Mouse (Mus musculus) MEL (cell line): ENCODE results near the gene Riok1.

Experiments used
- CHD1 ChIP-seq: IDR thresholded peaks from 2 replicates; pipeline ENCODE4 v1.6.1; 2012; ENCODE audit warnings: low read depth, mild to moderate bottlenecking, inconsistent platforms, low read length, improper control_type of control experiment
- CTCF ChIP-seq, 3 experiments: IDR thresholded peaks in 2 of 3; conservative IDR thresholded peaks in 1 of 3; 2 replicates each; pipeline ENCODE4 v1.5.1; 2011 to 2012; ENCODE audit warnings: low read length in 3 of 3, low read depth in 2 of 3, mild to moderate bottlenecking in 2 of 3, improper control_type of control experiment in 1 of 3, inconsistent platforms in 1 of 3, mixed read lengths in 1 of 3, moderate library complexity in 1 of 3; ENCODE audit not compliant: control insufficient read depth in 1 of 3, insufficient read depth in 1 of 3, poor library complexity in 1 of 3, severe bottlenecking in 1 of 3
- ELF1 ChIP-seq: IDR thresholded peaks from 2 replicates; pipeline ENCODE4 v1.6.1; 2014; ENCODE audit warnings: low read depth, mild to moderate bottlenecking, inconsistent platforms, low read length, improper control_type of control experiment, moderate library complexity
- EP300 ChIP-seq, 2 experiments: IDR thresholded peaks; 2 replicates each; pipeline ENCODE4 v1.6.1; 2011; ENCODE audit warnings: improper control_type of control experiment in 2 of 2, low read length in 2 of 2, low read depth in 1 of 2, mild to moderate bottlenecking in 1 of 2
- HCFC1 ChIP-seq: IDR thresholded peaks from 2 replicates; pipeline ENCODE4 v1.6.1; 2012; ENCODE audit warnings: low read depth, mild to moderate bottlenecking, inconsistent platforms, low read length, improper control_type of control experiment, moderate library complexity
- MEF2A ChIP-seq: IDR thresholded peaks from 2 replicates; pipeline ENCODE4 v1.6.1; 2014; ENCODE audit warnings: low read depth, mild to moderate bottlenecking, inconsistent platforms, low read length, improper control_type of control experiment; ENCODE audit not compliant: poor library complexity, insufficient replicate concordance, severe bottlenecking; ENCODE audit errors: extremely low read depth
- POLR2A ChIP-seq, 2 experiments: IDR thresholded peaks; 2 replicates each; pipeline ENCODE4 v1.6.1; 2011 to 2012; ENCODE audit warnings: low read length in 2 of 2, mild to moderate bottlenecking in 2 of 2, control low read depth in 1 of 2, improper control_type of control experiment in 1 of 2, low read depth in 1 of 2, moderate library complexity in 1 of 2; ENCODE audit not compliant: control insufficient read depth in 1 of 2, insufficient read depth in 1 of 2, poor library complexity in 1 of 2
- ZNF384 ChIP-seq: IDR thresholded peaks from 2 replicates; pipeline ENCODE4 v1.6.1; 2012; ENCODE audit warnings: low read depth, mild to moderate bottlenecking, inconsistent platforms, low read length, improper control_type of control experiment

DNA sequence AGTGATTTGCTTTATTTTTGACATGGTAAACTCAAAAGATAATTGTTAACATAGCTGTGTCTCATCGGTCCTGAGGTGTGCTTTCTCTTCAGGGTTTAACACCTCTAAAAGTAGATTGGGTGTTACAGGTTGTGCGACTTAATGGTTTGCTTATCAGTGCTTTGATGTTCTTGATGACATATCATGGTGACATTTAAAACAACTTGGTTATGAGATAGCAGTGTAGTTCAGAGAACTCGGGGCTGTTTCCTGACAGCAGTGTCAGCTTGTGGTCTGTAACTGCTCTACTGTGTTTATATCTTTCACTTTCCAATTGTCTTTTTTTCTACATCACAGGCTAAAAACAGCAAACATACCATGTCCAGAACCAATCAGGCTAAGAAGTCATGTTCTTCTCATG is 13.1 kb downstream of the Riok1 start:
- TF ChIP-seq EP300 (IDR thresholded peaks at IDR 0.05; ENCODE audit: low read depth in 1 of 2, low read length in 2 of 2) (no peak), POLR2A (IDR thresholded peaks at IDR 0.05; ENCODE audit: control insufficient read depth in 1 of 2, insufficient read depth in 1 of 2, low read depth in 1 of 2, low read length in 2 of 2, poor library complexity in 1 of 2) (no peak), CTCF (IDR thresholded peaks at IDR 0.05 in 2 of 3, conservative IDR thresholded peaks at IDR 0.05 in 1 of 3; ENCODE audit: control insufficient read depth in 1 of 3, insufficient read depth in 1 of 3, low read depth in 2 of 3, low read length in 3 of 3, poor library complexity in 1 of 3, severe bottlenecking in 1 of 3) (no peak), ELF1 (no peak), HCFC1 (no peak), CHD1 (no peak), ZNF384 (no peak), MEF2A (no peak)
